Mouse (Mus musculus) brain, embryonic 14.5 days (tissue): ENCODE data around the gene Akap14.

Experiments used
- CTCF ChIP-seq: fragments of 200-500 bp; IDR thresholded peaks from 2 replicates; pipeline ENCODE4 v1.5.1; 2012; ENCODE audit warnings: inconsistent platforms, mild to moderate bottlenecking, moderate library complexity, borderline replicate concordance; ENCODE audit not compliant: insufficient read depth, insufficient read length; ENCODE audit errors: extremely low read depth
- POLR2A ChIP-seq: fragments of 200-500 bp; IDR thresholded peaks from 2 replicates; pipeline ENCODE4 v1.6.1; 2012; ENCODE audit warnings: mild to moderate bottlenecking, inconsistent platforms, borderline replicate concordance; ENCODE audit not compliant: poor library complexity, insufficient read depth, insufficient read length, severe bottlenecking; ENCODE audit errors: extremely low read depth

GRCm38 (mm10) chrX:37161169-37161568, 7.5 kb downstream of the Akap14 start:
- TF ChIP-seq CTCF (no peak), POLR2A (no peak)
